Mouse (Mus musculus) limb, embryonic 14.5 days (tissue): ENCODE measurements at regions not wholly inside any gene's neighbourhood (a gene's known extent, or its start where the extent isn't known, plus 50 kb on each side); places are given as distances from the start of the nearest gene placed in this dataset.

Experiments
- ATAC-seq: fragments of 200-750 bp; cut with Nextera tagmentation; 2 replicates; pipeline ENCODE4 v1.8.0; 2017; ENCODE audit warnings: low read depth, moderate number of reproducible peaks, moderate TSS enrichment; ENCODE audit not compliant: low FRiP score
- DNase-seq: peaks from one replicate; pipeline ENCODE4 v3.0.0-alpha.2; 2015; ENCODE audit warnings: low spot score
- H3K27ac ChIP-seq: fragments of 300-500 bp; sonication (generic); replicated peaks from 2 replicates; pipeline ENCODE4 v1.5.1; 2014; ENCODE audit warnings: low read depth, mild to moderate bottlenecking, low read length, moderate library complexity, mixed read lengths
- H3K27me3 ChIP-seq: fragments of 300-500 bp; sonication (generic); 2 replicates; pipeline ENCODE4 v1.6.1; 2014; ENCODE audit warnings: low read length, mixed read lengths; ENCODE audit not compliant: control insufficient read depth, insufficient read depth
- H3K36me3 ChIP-seq: fragments of 300-500 bp; sonication (generic); 2 replicates; pipeline ENCODE4 v1.6.1; 2014; ENCODE audit warnings: mild to moderate bottlenecking, low read length, moderate library complexity, mixed read lengths; ENCODE audit not compliant: control insufficient read depth, insufficient read depth
- H3K4me1 ChIP-seq: fragments of 300-500 bp; sonication (generic); 2 replicates; pipeline ENCODE4 v1.6.1; 2014; ENCODE audit warnings: antibody characterized with exemption, low read length, mixed read lengths; ENCODE audit not compliant: control insufficient read depth, insufficient read depth
- H3K4me2 ChIP-seq: fragments of 300-500 bp; sonication (generic); replicated peaks from 2 replicates; pipeline ENCODE4 v1.6.1; 2014; ENCODE audit warnings: low read depth, mild to moderate bottlenecking, low read length, moderate library complexity; ENCODE audit not compliant: severe bottlenecking
- H3K4me3 ChIP-seq: fragments of 300-500 bp; sonication (generic); replicated peaks from 2 replicates; pipeline ENCODE4 v1.5.1; 2014; ENCODE audit warnings: low read length
- H3K9ac ChIP-seq: fragments of 300-500 bp; sonication (generic); 2 replicates; pipeline ENCODE4 v1.6.1; 2014; ENCODE audit warnings: mild to moderate bottlenecking, low read depth, low read length, moderate library complexity; ENCODE audit not compliant: severe bottlenecking
- H3K9me3 ChIP-seq: fragments of 300-500 bp; sonication (generic); 2 replicates; pipeline ENCODE4 v1.6.1; 2016; ENCODE audit warnings: low read length; ENCODE audit not compliant: control insufficient read depth
- POLR2A ChIP-seq: fragments of 200-500 bp; IDR thresholded peaks from 2 replicates; pipeline ENCODE4 v1.8.0; 2012; ENCODE audit warnings: inconsistent platforms, mild to moderate bottlenecking, moderate library complexity, borderline replicate concordance; ENCODE audit not compliant: insufficient read depth, insufficient read length; ENCODE audit errors: extremely low read depth
- WGBS: fragments of 180-500 bp; shearing (Covaris S2); extraction: QIAGEN DNeasy Blood & Tissue Kit; methylation state at CpG from one replicate; pipeline ENCODE4 v1.1.7; 2014; 5-methylcytosine and 5-hydroxymethylcytosine counted together

DNA sequence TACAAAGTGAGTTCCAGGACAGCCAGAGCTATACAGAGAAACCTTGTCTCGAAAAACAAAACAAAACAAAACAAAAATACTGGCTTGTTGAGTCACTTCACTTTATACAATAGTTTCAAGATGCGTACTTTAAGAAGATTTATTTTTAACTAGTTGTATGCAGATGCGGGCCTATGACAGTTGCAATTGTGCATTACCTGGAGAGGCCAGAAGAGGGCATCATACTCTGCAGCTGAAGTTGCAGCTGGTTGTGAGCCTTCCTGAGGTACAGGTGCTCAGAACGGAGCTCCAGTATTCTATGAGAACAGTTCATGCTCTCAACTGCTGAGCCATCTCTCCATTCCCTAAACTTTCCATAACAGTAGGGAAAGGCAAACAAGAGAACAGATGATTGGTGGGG, 314.2 kb upstream of the 4931429L15Rik start:
- H3K4me1 ChIP-seq, result no peaks in the 10 kb centered on the region
- no peaks in the 10 kb centered on the region for H3K36me3 ChIP-seq
- WGBS, result 80% methylated on average over 4 of the region's 4 CpGs
- no peak overlapping the region for H3K9ac ChIP-seq
- no peak overlapping the region for H3K4me2 ChIP-seq
- H3K27ac ChIP-seq, result no peak overlapping the region
- ATAC-seq, result no peak
- TF ChIP-seq POLR2A, result no peak
- H3K4me3 ChIP-seq, result no peak overlapping the region
- H3K9me3 ChIP-seq, result no peaks in the 10 kb centered on the region
- DNase-seq, result no peak
- H3K27me3 ChIP-seq, result no peaks in the 10 kb centered on the region

DNA sequence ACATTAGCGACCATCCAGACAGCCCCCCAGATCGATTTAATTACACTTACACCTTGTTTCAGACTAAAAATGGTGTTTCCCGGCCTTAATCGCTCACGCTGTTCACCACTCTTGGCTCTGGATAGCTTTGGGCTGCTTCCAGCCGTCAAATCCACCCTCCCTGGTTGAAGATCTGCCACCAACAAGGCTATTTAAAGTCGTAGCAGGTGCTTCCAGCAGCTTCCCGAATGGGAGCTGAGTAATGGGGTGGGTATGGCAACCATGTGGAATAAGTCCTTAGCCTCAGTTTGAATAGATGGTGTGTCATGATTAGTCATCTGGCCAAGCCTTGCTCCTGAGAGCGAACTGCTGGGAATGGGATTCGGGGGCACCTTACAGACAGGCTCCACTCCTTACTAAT, 312.8 kb upstream of the 4931429L15Rik start:
- DNase-seq (no peak), ATAC-seq (no peak)
- TF ChIP-seq POLR2A, result no peak
- whole genome bisulfite sequencing, result 69% methylated on average over 10 of the region's 10 CpGs
- no peak overlapping the region for H3K9ac ChIP-seq
- no peak overlapping the region for H3K4me3 ChIP-seq
- H3K4me2 ChIP-seq, result no peak overlapping the region
- H3K4me1 ChIP-seq, result no peaks in the 10 kb centered on the region
- H3K27ac ChIP-seq, result no peak overlapping the region
- no peaks in the 10 kb centered on the region for H3K27me3 ChIP-seq
- H3K36me3 ChIP-seq, result no peaks in the 10 kb centered on the region
- no peaks in the 10 kb centered on the region for H3K9me3 ChIP-seq

DNA sequence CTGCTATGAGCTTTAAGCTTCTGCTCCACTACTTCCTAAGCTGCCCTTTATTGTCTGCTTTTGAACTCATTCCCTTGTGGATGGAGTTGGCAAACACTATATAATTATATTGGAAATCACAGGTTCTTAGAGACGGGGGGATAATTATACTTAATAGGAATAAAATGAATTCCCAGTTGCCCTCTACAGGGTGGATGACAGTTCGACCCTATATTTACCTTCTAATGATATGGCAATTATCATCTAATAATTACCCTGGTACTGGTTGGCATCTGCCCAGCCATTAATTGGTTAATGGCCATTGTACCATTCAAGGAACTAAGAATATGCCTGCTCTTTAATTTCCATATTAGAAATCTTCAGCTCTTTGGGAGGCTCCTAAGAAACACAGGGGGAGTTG, 302.5 kb upstream of the 4931429L15Rik start:
- Histone ChIP-seq H3K9ac (no peak overlapping the region), H3K4me2 (no peak overlapping the region), H3K9me3 (no peaks in the 10 kb centered on the region), H3K27ac (no peak overlapping the region), H3K4me1 (no peaks in the 10 kb centered on the region; the same call in 1 of the 2 replicates), H3K27me3 (no peaks in the 10 kb centered on the region), H3K4me3 (no peak overlapping the region), H3K36me3 (no peaks in the 10 kb centered on the region)
- 66% methylated on average over 2 of the region's 2 CpGs for WGBS
- DNase-seq (no peak), ATAC-seq (no peak)
- TF ChIP-seq POLR2A, result no peak

DNA sequence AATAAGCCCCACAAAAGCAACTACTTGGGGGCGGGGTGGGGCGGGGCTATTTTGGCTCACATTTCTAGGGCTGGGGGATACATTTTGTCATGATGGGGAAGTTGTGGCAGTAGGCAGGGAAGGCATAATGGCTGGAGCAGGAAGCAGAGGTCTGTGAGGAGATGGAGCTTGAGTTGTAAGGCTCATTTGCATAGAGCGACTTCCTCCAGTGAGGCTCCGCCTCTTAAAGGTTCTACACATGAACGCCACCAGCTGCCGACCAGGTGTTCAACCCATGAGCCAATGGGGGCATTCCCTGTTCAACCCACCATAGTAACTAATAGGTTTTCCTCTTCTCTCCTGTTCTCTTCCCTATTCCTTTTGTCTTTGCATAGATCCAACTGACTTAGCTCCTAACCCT, 302.1 kb upstream of the 4931429L15Rik start:
- no peak overlapping the region for H3K4me2 ChIP-seq
- no peaks in the 10 kb centered on the region for H3K36me3 ChIP-seq
- H3K27ac ChIP-seq, result no peak overlapping the region
- ATAC-seq, result no peak
- H3K27me3 ChIP-seq, result no peaks in the 10 kb centered on the region
- no peaks in the 10 kb centered on the region; the same call in 1 of the 2 replicates for H3K4me1 ChIP-seq
- no peaks in the 10 kb centered on the region for H3K9me3 ChIP-seq
- no peak for TF ChIP-seq POLR2A
- no peak overlapping the region for H3K9ac ChIP-seq
- no peak for DNase-seq
- WGBS, result 88% methylated on average over 6 of the region's 6 CpGs
- no peak overlapping the region for H3K4me3 ChIP-seq

DNA sequence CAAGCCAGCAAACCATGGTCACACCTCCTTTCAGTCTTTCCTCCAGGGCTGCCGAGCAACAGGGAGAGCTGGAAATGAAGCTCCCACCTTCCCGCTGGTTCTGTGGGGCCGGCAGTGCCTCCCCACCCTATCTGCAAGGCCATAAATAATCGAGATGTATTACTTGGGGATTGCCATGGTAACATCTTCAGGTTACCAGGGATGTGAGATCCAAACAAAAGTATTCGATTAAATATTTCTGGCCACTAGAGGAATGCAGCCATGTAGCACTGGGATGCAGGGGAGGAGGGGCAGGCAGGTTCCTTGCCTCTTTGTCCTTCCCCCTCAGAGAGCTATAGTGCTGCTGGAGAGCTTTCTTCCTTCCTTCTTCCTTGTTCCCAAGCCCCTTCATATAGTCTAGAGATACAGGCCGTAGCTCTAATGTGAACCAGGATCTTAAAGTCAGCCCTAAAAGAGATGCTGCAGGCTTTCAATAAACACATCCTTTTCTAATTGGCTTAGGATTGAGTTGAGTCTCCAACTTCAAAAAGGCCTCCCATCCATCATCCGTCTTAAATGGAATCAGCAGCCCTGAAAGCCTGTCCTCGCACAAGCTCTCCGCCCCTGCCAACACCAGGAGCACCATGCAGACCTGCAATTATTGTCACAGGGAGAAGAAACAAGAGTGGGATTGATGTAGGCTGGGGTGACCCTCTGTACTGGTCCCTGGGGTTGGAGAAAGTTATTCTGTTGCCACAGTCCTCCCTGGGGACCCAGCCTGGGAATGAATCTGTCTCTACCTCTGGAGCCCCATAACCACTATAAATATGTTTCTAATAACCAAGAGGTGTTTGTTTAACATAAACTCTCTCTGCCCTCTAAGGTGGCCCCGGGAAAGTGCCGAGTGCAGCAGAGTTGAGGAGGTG, 290.6 kb upstream of the 4931429L15Rik start:
- Histone ChIP-seq H3K27ac (no peak overlapping the region), H3K9me3 (no peaks in the 10 kb centered on the region), H3K4me2 (no peak overlapping the region), H3K36me3 (no peaks in the 10 kb centered on the region), H3K4me1 (peaks cover 14% of the 10 kb centered on the region), H3K27me3 (no peaks in the 10 kb centered on the region), H3K4me3 (no peak overlapping the region), H3K9ac (no peak overlapping the region)
- no peak for TF ChIP-seq POLR2A
- DNase-seq (no peak), ATAC-seq (no peak)
- WGBS, result 12% methylated on average over 11 of the region's 11 CpGs
